In the genomic region with DNA sequence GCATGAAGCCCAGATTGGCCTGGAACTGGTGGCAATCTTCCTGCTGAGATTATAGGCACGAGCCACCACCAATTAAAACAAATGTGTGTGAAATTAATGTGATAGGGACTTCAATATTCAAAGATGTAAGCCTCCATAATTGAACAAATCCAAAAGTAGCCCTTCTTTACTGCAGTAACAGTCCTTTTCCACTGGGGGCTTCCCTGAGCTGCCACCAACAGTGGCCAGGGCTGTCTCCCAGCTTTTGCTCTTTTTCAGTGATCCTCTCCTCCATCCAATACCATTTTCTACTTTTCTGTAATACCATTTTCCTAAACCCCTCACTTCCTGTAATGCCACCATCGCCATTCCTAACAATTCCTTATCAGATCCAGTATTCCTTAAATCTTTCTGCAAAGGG, we compare ENCODE assay signal across 10 mouse cellular contexts. TPM values are rescaled to one million over a fixed set of nuclear protein-coding genes. Genes with fewer than 3 reads are reported as not detected.
DNase-seq lines count a peak whose midpoint lies in the region; ATAC-seq lines count a peak whose summit lies in the region.
"Had no signal": no experiment of that assay in that cellular context is flagged by ENCODE, and none has a peak within 500 bp of the region (broad histone marks: within the 10 kb centered on the region; RNA-seq: fewer than 3 reads in every experiment).

No protein-coding gene starts in this region.

- no peak for ATAC-seq in neural tube, embryonic 11.5 days (ENCODE audit: insufficient read depth, low FRiP score, low TSS enrichment)

- peak; percentile 4 for DNase-seq in gastrocnemius, postnatal 14 days
- no peak for DNase-seq in gastrocnemius, adult 8-10 months (ENCODE audit: low spot score in 2 of 2)
- peak; percentile 11 for DNase-seq in neural tube, embryonic 11.5 days (ENCODE audit: low spot score)
- no peak for DNase-seq in neural tube, embryonic 10.5 days (ENCODE audit: extremely low spot score, low spot score)
- DNase-seq in brain, adult 2 months (ENCODE audit: low read depth, low spot score) = peak; percentile 15
- peak; percentile 57 for DNase-seq in retina, embryonic 14.5 days (ENCODE audit: low spot score)
- DNase-seq in frontal cortex, postnatal 25 days (ENCODE audit: low spot score in 2 of 2) = no peak
- no peak for DNase-seq in adrenal gland, adult 18-20 months (ENCODE audit: low spot score in 2 of 2)

- H3K27me3 ChIP-seq in neural tube, embryonic 11.5 days (ENCODE audit: control insufficient read depth, insufficient read depth, low read length) = no peaks in the 10 kb centered on the region
- H3K27me3 ChIP-seq: stomach, embryonic 15.5 days had no signal

- no peak overlapping the region for H3K4me3 ChIP-seq in neural tube, embryonic 11.5 days (ENCODE audit: low read depth, low read length)
- H3K4me3 ChIP-seq: stomach, embryonic 15.5 days had no signal

- no peaks in the 10 kb centered on the region for H3K36me3 ChIP-seq in neural tube, embryonic 11.5 days (ENCODE audit: control insufficient read depth, insufficient read depth, low read length)
- H3K36me3 ChIP-seq: stomach, embryonic 15.5 days had no signal

- no peak overlapping the region for H3K27ac ChIP-seq in neural tube, embryonic 11.5 days (ENCODE audit: low read depth, low read length)
- H3K27ac ChIP-seq: macrophage; stomach, embryonic 15.5 days had no signal

- no peak overlapping the region for H3K4me2 ChIP-seq in neural tube, embryonic 11.5 days (ENCODE audit: low read depth)
- H3K4me2 ChIP-seq: stomach, embryonic 15.5 days had no signal

- intact Hi-C loops in gastrocnemius, postnatal 14 days (cut with DNase I; ENCODE audit: low total_unique reads) = loop anchor here (10.0 kb wide), 1 partner anchor 153 kb away; no protein-coding TSS in a partner anchor

- H3K9ac ChIP-seq in neural tube, embryonic 11.5 days (ENCODE audit: low read length) = no peak overlapping the region
- H3K9ac ChIP-seq: stomach, embryonic 15.5 days had no signal

- 15% methylated on average over 2 of the region's 2 CpGs for WGBS in neural tube, embryonic 11.5 days

- H3K9me3 ChIP-seq in neural tube, embryonic 11.5 days (ENCODE audit: control insufficient read depth, low read length) = no peaks in the 10 kb centered on the region
- H3K9me3 ChIP-seq: stomach, embryonic 15.5 days had no signal

- no peaks in the 10 kb centered on the region for H3K4me1 ChIP-seq in neural tube, embryonic 11.5 days (ENCODE audit: control insufficient read depth, insufficient read depth, low read length)
- H3K4me1 ChIP-seq: stomach, embryonic 15.5 days had no signal

RNA-seq across cellular contexts. Expression of gene Tsr2, which starts 21.1 kb away (rescaled TPM):
- 1 to 10 TPM; 8.7 to 9.7 TPM for total RNA-seq in gastrocnemius, postnatal 14 days (2021)
- 1 to 10 TPM; 6.2 to 8.9 (median 8.6) TPM for total RNA-seq in gastrocnemius, adult 8-10 months (2022)
- polyA plus RNA-seq in neural tube, embryonic 11.5 days (2014; fragmentation: Nextera tagmentation; extraction: Ambion mirVana) = 44.8 and 47.9 TPM in 2 replicates
- total RNA-seq in adrenal gland, adult 18-20 months (2021) = 10 to 100 TPM; 42.9 to 49.3 TPM

Comparison
In these comparisons a context has a peak if more than half of its experiments do, and no peak if none do; other contexts are left out.
1. DNase-seq: peak in gastrocnemius, postnatal 14 days (single experiment), neural tube, embryonic 11.5 days (single experiment), brain, adult 2 months (single experiment) and retina, embryonic 14.5 days (single experiment); none in gastrocnemius, adult 8-10 months (0 of 2), neural tube, embryonic 10.5 days (single experiment), frontal cortex, postnatal 25 days (0 of 2) and adrenal gland, adult 18-20 months (0 of 2).
2. RNA of gene Tsr2, which starts 21.1 kb away (total RNA-seq): 42.9 to 49.3 TPM in adrenal gland, adult 18-20 months; 8.7 to 9.7 TPM in gastrocnemius, postnatal 14 days and 6.2 to 8.9 TPM in gastrocnemius, adult 8-10 months; every median in the first group is over 4 times any median in the second.